Mouse (Mus musculus) limb, embryonic 15.5 days (tissue): ENCODE results near the gene H2afy2. TPM values are rescaled to one million over a fixed set of nuclear protein-coding genes. Genes with fewer than 3 reads are reported as not detected.

Source experiments
- ATAC-seq: fragments of 200-750 bp; cut with Nextera tagmentation; 2 replicates; pipeline ENCODE4 v1.8.0; 2017; ENCODE audit warnings: low read depth, moderate TSS enrichment; ENCODE audit not compliant: insufficient number of reproducible peaks, low FRiP score, low TSS enrichment
- H3K27ac ChIP-seq: fragments of 300-500 bp; sonication (generic); 2 replicates; pipeline ENCODE4 v1.5.1; 2015; ENCODE audit warnings: moderate library complexity, mild to moderate bottlenecking, inconsistent platforms
- H3K27me3 ChIP-seq: fragments of 300-500 bp; sonication (generic); 2 replicates; pipeline ENCODE4 v1.6.1; 2015; ENCODE audit warnings: inconsistent platforms
- H3K36me3 ChIP-seq: fragments of 300-500 bp; sonication (generic); 2 replicates; pipeline ENCODE4 v1.6.1; 2015; ENCODE audit warnings: inconsistent platforms
- H3K4me1 ChIP-seq: fragments of 300-500 bp; sonication (generic); 2 replicates; pipeline ENCODE4 v1.6.1; 2015; ENCODE audit warnings: inconsistent platforms
- H3K4me2 ChIP-seq: fragments of 300-500 bp; sonication (generic); 2 replicates; pipeline ENCODE4 v1.6.1; 2015; ENCODE audit warnings: mild to moderate bottlenecking, inconsistent platforms
- H3K4me3 ChIP-seq: fragments of 300-500 bp; sonication (generic); 2 replicates; pipeline ENCODE4 v1.5.1; 2015; ENCODE audit warnings: mild to moderate bottlenecking, inconsistent platforms
- H3K9ac ChIP-seq: fragments of 300-500 bp; sonication (generic); 2 replicates; pipeline ENCODE4 v1.6.1; 2015; ENCODE audit warnings: inconsistent platforms
- H3K9me3 ChIP-seq: fragments of 300-500 bp; sonication (generic); 2 replicates; pipeline ENCODE4 v1.6.1; 2016; ENCODE audit warnings: inconsistent platforms
- WGBS: fragments of 180-500 bp; shearing (Covaris S2); methylation state at CpG from one replicate; pipeline ENCODE4 v1.1.7; 2015; 5-methylcytosine and 5-hydroxymethylcytosine counted together
- polyA plus RNA-seq: library from polyadenylated mRNA; unstranded; fragments of >200 nt; fragmentation: Nextera tagmentation; extraction: Ambion mirVana; gene quantifications from 2 replicates; pipeline ENCODE4 v1.2.1, GENCODE M21; 2015

H2afy2 gene
- 127 and 144 TPM in 2 replicates for polyA plus RNA-seq

GRCm38 (mm10) chr10:61783621-61784251, at the start of gene H2afy2:
Gene H2afy2 (minus strand): TSS chr10:61784147.
- no peaks in the 10 kb centered on the region for H3K36me3 ChIP-seq
- WGBS: under 1% methylated on average over 50 of the region's 50 CpGs
- peaks cover 18% of the 10 kb centered on the region for H3K4me1 ChIP-seq
- peak within 1 kb of the TSS; percentile 80 for H3K4me2 ChIP-seq
- ATAC-seq: peak; percentile 79
- no peaks in the 10 kb centered on the region for H3K27me3 ChIP-seq
- peak within 1 kb of the TSS; percentile 96 for H3K27ac ChIP-seq
- peak within 1 kb of the TSS; percentile 75 for H3K4me3 ChIP-seq
- H3K9me3 ChIP-seq: no peaks in the 10 kb centered on the region
- H3K9ac ChIP-seq: peak within 1 kb of the TSS; percentile 83

- ATAC-seq: no peak
- H3K27me3 ChIP-seq: no peaks in the 10 kb centered on the region
These were observed 48.8 kb upstream of the H2afy2 start for GRCm38 (mm10) chr10:61832713-61833112.

GRCm38 (mm10) chr10:61831741-61832140, 47.8 kb upstream of the H2afy2 start:
- ATAC-seq: no peak
- H3K27me3 ChIP-seq: no peaks in the 10 kb centered on the region
- H3K4me3 ChIP-seq: no peak overlapping the region
- no peaks in the 10 kb centered on the region for H3K9me3 ChIP-seq
- WGBS: 85% methylated on average over 6 of the region's 6 CpGs
- peaks cover 34% of the 10 kb centered on the region for H3K4me1 ChIP-seq
- H3K27ac ChIP-seq: no peak overlapping the region
- no peak overlapping the region for H3K4me2 ChIP-seq
- H3K36me3 ChIP-seq: no peaks in the 10 kb centered on the region
- no peak overlapping the region for H3K9ac ChIP-seq

More at GRCm38 (mm10) chr10:61832713-61833112, 48.8 kb upstream of the H2afy2 start:
- no peak overlapping the region for H3K9ac ChIP-seq
- H3K4me1 ChIP-seq: peaks cover 24% of the 10 kb centered on the region
- no peak overlapping the region for H3K4me3 ChIP-seq
- 72% methylated on average over 11 of the region's 11 CpGs for WGBS
- no peak overlapping the region for H3K27ac ChIP-seq
- H3K9me3 ChIP-seq: no peaks in the 10 kb centered on the region
- no peak overlapping the region for H3K4me2 ChIP-seq
- no peaks in the 10 kb centered on the region for H3K36me3 ChIP-seq

- WGBS: 69% methylated on average over 12 of the region's 12 CpGs
- ATAC-seq: no peak
- Histone ChIP-seq H3K4me3 (no peak overlapping the region), H3K27me3 (no peaks in the 10 kb centered on the region), H3K9me3 (no peaks in the 10 kb centered on the region), H3K4me2 (peak overlapping the region; percentile 10; the same call in 1 of the 2 replicates), H3K4me1 (peaks cover 36% of the 10 kb centered on the region), H3K9ac (no peak overlapping the region), H3K36me3 (no peaks in the 10 kb centered on the region), H3K27ac (0 out of 2 replicates have a peak overlapping the region, but pooled peaks have one; percentile 24)
These were observed 47.3 kb upstream of the H2afy2 start for GRCm38 (mm10) chr10:61831251-61831650.

GRCm38 (mm10) chr10:61830817-61831216, 46.9 kb upstream of the H2afy2 start:
- peaks cover 40% of the 10 kb centered on the region for H3K4me1 ChIP-seq
- 27% methylated on average over 9 of the region's 9 CpGs for WGBS
- no peaks in the 10 kb centered on the region for H3K27me3 ChIP-seq
- no peaks in the 10 kb centered on the region for H3K36me3 ChIP-seq
- H3K9me3 ChIP-seq: no peaks in the 10 kb centered on the region
- H3K9ac ChIP-seq: no peak overlapping the region
- H3K4me3 ChIP-seq: no peak overlapping the region
- H3K27ac ChIP-seq: 0 out of 2 replicates have a peak overlapping the region, but pooled peaks have one; percentile 24
- peak overlapping the region; percentile 10; the same call in 1 of the 2 replicates for H3K4me2 ChIP-seq
- no peak for ATAC-seq

GRCm38 (mm10) chr10:61829046-61829445, 45.1 kb upstream of the H2afy2 start:
- no peak overlapping the region for H3K4me2 ChIP-seq
- H3K4me3 ChIP-seq: no peak overlapping the region
- peaks cover 47% of the 10 kb centered on the region for H3K4me1 ChIP-seq
- no peaks in the 10 kb centered on the region for H3K27me3 ChIP-seq
- H3K36me3 ChIP-seq: no peaks in the 10 kb centered on the region
- H3K27ac ChIP-seq: no peak overlapping the region
- 70% methylated on average over 4 of the region's 4 CpGs for WGBS
- no peak for ATAC-seq
- no peak overlapping the region for H3K9ac ChIP-seq
- H3K9me3 ChIP-seq: no peaks in the 10 kb centered on the region

- WGBS: 84% methylated on average over 32 of the region's 32 CpGs
- H3K4me2 ChIP-seq: no peak overlapping the region
- no peak overlapping the region for H3K27ac ChIP-seq
- no peak overlapping the region for H3K9ac ChIP-seq
- H3K36me3 ChIP-seq: no peaks in the 10 kb centered on the region
- ATAC-seq: no peak
- H3K4me1 ChIP-seq: peaks cover 54% of the 10 kb centered on the region
- H3K27me3 ChIP-seq: no peaks in the 10 kb centered on the region
- H3K4me3 ChIP-seq: no peak overlapping the region
- H3K9me3 ChIP-seq: no peaks in the 10 kb centered on the region
These were observed 44.3 kb upstream of the H2afy2 start for GRCm38 (mm10) chr10:61827950-61828936.

- Histone ChIP-seq H3K27me3 (no peaks in the 10 kb centered on the region), H3K36me3 (no peaks in the 10 kb centered on the region), H3K4me2 (no peak overlapping the region), H3K9me3 (no peaks in the 10 kb centered on the region), H3K4me3 (no peak overlapping the region), H3K9ac (no peak overlapping the region), H3K4me1 (peaks cover 51% of the 10 kb centered on the region), H3K27ac (peak overlapping the region; percentile 47)
- whole genome bisulfite sequencing: 31% methylated on average over 16 of the region's 16 CpGs
- no peak for ATAC-seq
These were observed 42.9 kb upstream of the H2afy2 start for GRCm38 (mm10) chr10:61826753-61827435.

GRCm38 (mm10) chr10:61825979-61826752, 42.2 kb upstream of the H2afy2 start:
- Histone ChIP-seq H3K4me2 (no peak overlapping the region), H3K27ac (peak overlapping the region; percentile 47), H3K4me1 (peaks cover 45% of the 10 kb centered on the region), H3K4me3 (no peak overlapping the region), H3K36me3 (no peaks in the 10 kb centered on the region), H3K27me3 (no peaks in the 10 kb centered on the region), H3K9me3 (no peaks in the 10 kb centered on the region), H3K9ac (no peak overlapping the region)
- ATAC-seq: no peak
- WGBS: 48% methylated on average over 13 of the region's 13 CpGs

- ATAC-seq: no peak
- H3K9ac ChIP-seq: no peak overlapping the region
- H3K4me2 ChIP-seq: no peak overlapping the region
- 36% methylated on average over 5 of the region's 5 CpGs for whole genome bisulfite sequencing
- H3K27me3 ChIP-seq: no peaks in the 10 kb centered on the region
- H3K4me3 ChIP-seq: no peak overlapping the region
- no peaks in the 10 kb centered on the region for H3K9me3 ChIP-seq
- no peak overlapping the region for H3K27ac ChIP-seq
- no peaks in the 10 kb centered on the region for H3K36me3 ChIP-seq
- H3K4me1 ChIP-seq: peaks cover 39% of the 10 kb centered on the region
These were observed 41.6 kb upstream of the H2afy2 start for GRCm38 (mm10) chr10:61825536-61825935.

- H3K9me3 ChIP-seq: no peaks in the 10 kb centered on the region
- H3K27ac ChIP-seq: no peak overlapping the region
- no peak for ATAC-seq
- H3K36me3 ChIP-seq: no peaks in the 10 kb centered on the region
- peaks cover 37% of the 10 kb centered on the region for H3K4me1 ChIP-seq
- no peak overlapping the region for H3K4me2 ChIP-seq
- no peaks in the 10 kb centered on the region for H3K27me3 ChIP-seq
- no peak overlapping the region for H3K4me3 ChIP-seq
- H3K9ac ChIP-seq: no peak overlapping the region
- WGBS: 31% methylated on average over 4 of the region's 4 CpGs
These were observed 39.8 kb upstream of the H2afy2 start for GRCm38 (mm10) chr10:61823731-61824115.
